ENCODE assay signal across 13 mouse cellular contexts in genomic region chr11:88577076-88577475, GRCm38 (mm10).
DNase-seq lines count a peak whose midpoint lies in the region; ATAC-seq and TF ChIP-seq lines count a peak whose summit lies in the region.
"Had no signal": no experiment of that assay in that cellular context is flagged by ENCODE, and none has a peak within 500 bp of the region (broad histone marks: within the 10 kb centered on the region; RNA-seq: fewer than 3 reads in every experiment).

No protein-coding gene starts in this region.

- H3K9ac ChIP-seq in lung, embryonic 14.5 days, result no peak overlapping the region
- no peak overlapping the region for H3K9ac ChIP-seq in embryonic facial prominence, embryonic 15.5 days
- H3K9ac ChIP-seq in midbrain, embryonic 12.5 days (replicated peaks), result no peak overlapping the region
- H3K9ac ChIP-seq: neural tube, embryonic 12.5 days had no signal

- TF ChIP-seq CTCF in lung, embryonic 14.5 days (IDR thresholded peaks at IDR 0.05; ENCODE audit: low read depth), result no peak

- H3K27me3 ChIP-seq in lung, embryonic 14.5 days (ENCODE audit: insufficient read depth, low read length), result no peaks in the 10 kb centered on the region
- H3K27me3 ChIP-seq in embryonic facial prominence, embryonic 15.5 days, result no peaks in the 10 kb centered on the region
- H3K27me3 ChIP-seq in midbrain, embryonic 12.5 days, result no peaks in the 10 kb centered on the region
- H3K27me3 ChIP-seq: neural tube, embryonic 12.5 days had no signal

- DNase-seq in lung, embryonic 14.5 days, result peak; percentile 72
- DNase-seq in lung, postnatal 14 days, result no peak
- DNase-seq in brain, adult 2 months (ENCODE audit: low read depth, low spot score), result peak; percentile 58
- DNase-seq in cerebellum, adult 18-20 months, result no peak
- DNase-seq in left cerebral cortex, adult 11 months (ENCODE audit: low spot score), result no peak
- DNase-seq: adrenal gland, adult 2 months; cerebellum, adult 9-10 months; heart, postnatal 10 days; kidney, postnatal 14 days; right cerebral cortex, postnatal 4 days had no signal

- no peak overlapping the region for H3K4me2 ChIP-seq in lung, embryonic 14.5 days
- H3K4me2 ChIP-seq in embryonic facial prominence, embryonic 15.5 days (replicated peaks), result no peak overlapping the region
- H3K4me2 ChIP-seq in midbrain, embryonic 12.5 days (replicated peaks), result no peak overlapping the region
- H3K4me2 ChIP-seq: neural tube, embryonic 12.5 days had no signal

- no peaks in the 10 kb centered on the region for H3K9me3 ChIP-seq in lung, embryonic 14.5 days (ENCODE audit: low read depth, low read length)
- no peaks in the 10 kb centered on the region for H3K9me3 ChIP-seq in embryonic facial prominence, embryonic 15.5 days (replicated peaks)
- H3K9me3 ChIP-seq in midbrain, embryonic 12.5 days, result no peaks in the 10 kb centered on the region
- H3K9me3 ChIP-seq: neural tube, embryonic 12.5 days had no signal

- H3K27ac ChIP-seq in lung, embryonic 14.5 days (ENCODE audit: low read depth), result peak overlapping the region; percentile 66; the same call in 1 of the 2 replicates
- peak overlapping the region; percentile 48 for H3K27ac ChIP-seq in embryonic facial prominence, embryonic 15.5 days (replicated peaks)
- H3K27ac ChIP-seq in midbrain, embryonic 12.5 days (replicated peaks), result peak overlapping the region; percentile 17; the same call in 1 of the 2 replicates
- H3K27ac ChIP-seq: neural tube, embryonic 12.5 days had no signal

- no peak overlapping the region for H3K4me3 ChIP-seq in lung, embryonic 14.5 days (ENCODE audit: low read depth, low read length)
- H3K4me3 ChIP-seq in embryonic facial prominence, embryonic 15.5 days (replicated peaks), result no peak overlapping the region
- H3K4me3 ChIP-seq in midbrain, embryonic 12.5 days, result no peak overlapping the region
- H3K4me3 ChIP-seq: neural tube, embryonic 12.5 days had no signal

- peaks cover 27% of the 10 kb centered on the region for H3K4me1 ChIP-seq in lung, embryonic 14.5 days (ENCODE audit: insufficient read depth)
- peaks cover 47% of the 10 kb centered on the region for H3K4me1 ChIP-seq in embryonic facial prominence, embryonic 15.5 days
- H3K4me1 ChIP-seq in midbrain, embryonic 12.5 days, result peaks cover 92% of the 10 kb centered on the region

- H3K36me3 ChIP-seq in lung, embryonic 14.5 days (ENCODE audit: insufficient read depth), result no peaks in the 10 kb centered on the region; the same call in 1 of the 2 replicates
- no peaks in the 10 kb centered on the region for H3K36me3 ChIP-seq in embryonic facial prominence, embryonic 15.5 days
- H3K36me3 ChIP-seq in midbrain, embryonic 12.5 days, result no peaks in the 10 kb centered on the region
- H3K36me3 ChIP-seq: neural tube, embryonic 12.5 days had no signal

- WGBS in lung, embryonic 14.5 days, result 32% methylated on average over 7 of the region's 7 CpGs
- WGBS in embryonic facial prominence, embryonic 15.5 days, result 30% methylated on average over 7 of the region's 7 CpGs
- 69% methylated on average over 7 of the region's 7 CpGs for WGBS in midbrain, embryonic 12.5 days

- ATAC-seq in lung, embryonic 14.5 days (ENCODE audit: insufficient read depth), result peak; percentile 48; the same call in 1 of the 2 replicates
- no peak for ATAC-seq in embryonic facial prominence, embryonic 15.5 days (ENCODE audit: insufficient number of reproducible peaks, low FRiP score, low TSS enrichment, low read depth)
- ATAC-seq in midbrain, embryonic 12.5 days (ENCODE audit: low FRiP score, low read depth), result no peak

Comparison
In these comparisons a context has a peak if more than half of its experiments do, and no peak if none do; other contexts are left out.
1. DNase-seq: peak in lung, embryonic 14.5 days (single experiment) and brain, adult 2 months (single experiment); none in lung, postnatal 14 days (single experiment), cerebellum, adult 18-20 months (0 of 2) and left cerebral cortex, adult 11 months (single experiment).
2. Peak in every context shown above with its lines, with median percentiles within 50 percentile points of each other: H3K27ac ChIP-seq.